Mouse (Mus musculus): ENCODE data around the gene Aldh1l1.

The Aldh1l1 gene

DNA sequence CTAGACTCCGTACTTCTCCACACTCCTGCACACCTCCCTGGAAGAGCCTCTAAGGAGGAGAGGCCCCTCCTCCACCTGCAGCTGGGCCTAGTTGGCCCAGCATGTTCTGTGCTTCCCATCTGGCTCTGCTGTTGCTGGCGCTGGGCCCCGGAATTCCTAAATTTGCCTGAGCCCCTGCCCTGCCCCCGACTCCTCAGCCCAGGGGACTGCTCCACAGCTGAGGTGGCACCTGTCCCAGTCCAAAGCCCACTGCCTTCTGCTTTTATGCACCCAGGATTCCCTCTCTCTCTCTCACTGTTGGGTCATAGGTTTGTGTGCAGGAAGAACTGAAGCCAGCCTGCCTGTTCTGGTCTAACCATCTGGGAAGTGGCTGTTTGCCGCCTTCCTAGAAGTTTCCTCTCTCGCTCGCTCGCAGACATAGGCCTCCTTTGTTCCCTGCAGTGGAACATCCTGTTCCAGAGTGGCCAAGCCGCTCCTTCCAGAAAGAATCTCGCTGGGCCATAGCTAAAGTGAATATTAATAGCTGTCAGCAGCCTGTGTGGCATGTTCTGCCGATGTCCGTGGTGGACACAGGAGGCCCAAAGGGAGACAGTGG lies 15.2 kb upstream of the Aldh1l1 start:
- DNase-seq (ENCODE audit: extremely low read depth, low read depth) = no peak

DNA sequence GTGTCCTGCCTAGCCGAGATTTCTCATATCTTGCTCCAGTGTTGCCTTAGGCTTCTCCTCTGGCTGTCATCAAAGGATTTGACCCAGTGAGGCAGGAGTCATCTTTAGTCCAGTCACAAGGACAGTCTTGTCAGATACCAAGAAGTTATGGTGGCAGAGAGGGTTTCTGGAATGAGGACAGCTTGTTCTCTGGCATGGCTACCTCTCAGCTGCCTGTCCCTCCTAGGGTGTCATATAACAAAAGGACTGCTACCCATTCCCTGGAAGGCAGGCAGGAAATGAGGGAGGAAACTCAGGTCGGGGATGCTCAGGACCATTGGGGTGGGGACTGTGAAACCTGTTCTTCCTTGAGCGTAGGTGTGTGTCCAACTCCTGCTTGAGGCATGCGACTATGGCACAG lies 14.1 kb upstream of the Aldh1l1 start:
- DNase-seq (ENCODE audit: extremely low read depth, low read depth) = no peak

DNA sequence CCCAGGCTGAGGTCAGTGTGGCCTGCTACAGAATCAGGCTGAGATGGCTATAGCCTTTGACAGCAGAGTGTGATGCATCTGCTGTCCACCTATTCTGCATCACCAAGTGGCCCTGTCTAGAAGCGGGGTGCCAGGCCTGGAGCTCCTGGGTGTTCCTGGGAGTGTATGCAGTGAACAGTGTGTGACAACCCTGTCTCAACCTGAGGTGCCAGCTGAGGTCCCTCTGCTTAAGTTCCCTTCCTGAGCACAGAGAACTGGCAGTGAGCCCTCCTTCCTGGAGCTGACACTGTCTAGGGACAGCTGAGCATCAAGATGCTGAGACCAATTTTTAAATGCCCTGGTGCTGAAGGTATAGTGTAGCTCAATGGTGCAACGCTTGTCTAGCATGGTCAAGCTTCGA lies 13.5 kb upstream of the Aldh1l1 start:
- DNase-seq (ENCODE audit: extremely low read depth, low read depth) = no peak

DNA sequence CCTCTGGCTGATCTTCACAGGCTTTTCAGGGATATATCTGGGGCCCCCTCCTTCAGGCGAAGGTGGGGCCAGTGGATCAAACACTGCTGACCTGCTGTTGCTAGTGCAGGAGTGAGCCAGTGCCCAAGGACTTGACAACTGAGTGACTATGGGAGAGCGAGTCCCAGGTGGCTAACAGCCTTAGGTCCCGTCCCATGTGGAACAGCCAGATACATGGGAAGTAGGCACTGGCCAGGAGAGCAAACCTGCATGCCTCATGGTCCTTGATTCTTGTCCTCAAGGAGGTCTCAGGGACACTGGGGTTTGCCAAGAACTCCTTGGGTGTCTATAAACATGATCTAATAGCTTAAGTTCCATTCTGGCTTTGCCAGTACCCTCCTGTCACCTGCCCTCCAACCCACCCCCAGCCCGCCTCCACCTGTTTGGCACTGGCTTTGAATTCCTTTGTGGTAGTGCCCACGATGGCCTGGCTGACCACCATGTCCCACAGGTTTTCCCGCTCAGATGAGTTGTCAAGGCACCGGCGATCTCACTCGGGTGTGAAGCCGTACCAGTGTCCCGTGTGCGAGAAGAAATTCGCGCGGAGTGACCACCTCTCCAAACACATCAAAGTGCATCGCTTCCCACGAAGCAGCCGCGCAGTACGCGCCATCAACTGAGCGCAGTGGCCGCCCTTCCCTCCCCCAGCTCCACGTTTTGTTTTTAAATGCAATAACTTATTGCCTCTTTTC lies 12.4 kb upstream of the Aldh1l1 start:
- DNase-seq (ENCODE audit: extremely low read depth, low read depth) = no peak

DNA sequence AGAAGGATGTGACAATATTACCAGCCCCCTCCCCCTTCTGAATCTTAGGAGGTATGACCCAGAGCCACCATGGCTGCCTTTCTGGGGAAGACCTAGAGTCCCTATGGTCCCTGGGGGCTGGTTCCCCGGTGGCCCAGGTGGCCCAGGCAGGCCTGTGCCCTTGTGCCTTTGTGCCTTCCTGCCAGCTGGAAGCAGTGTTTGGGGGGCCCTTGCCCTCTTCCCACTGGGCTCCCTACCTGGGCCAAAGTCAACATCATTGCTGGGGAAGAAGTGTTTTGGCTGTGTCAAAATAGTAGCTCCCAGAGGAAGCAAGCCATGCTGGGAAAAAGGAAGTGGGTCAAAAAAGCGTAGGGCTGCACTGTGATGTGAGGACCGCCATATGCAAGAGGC lies 11.9 kb upstream of the Aldh1l1 start:
- DNase-seq (ENCODE audit: extremely low read depth, low read depth) = no peak

DNA sequence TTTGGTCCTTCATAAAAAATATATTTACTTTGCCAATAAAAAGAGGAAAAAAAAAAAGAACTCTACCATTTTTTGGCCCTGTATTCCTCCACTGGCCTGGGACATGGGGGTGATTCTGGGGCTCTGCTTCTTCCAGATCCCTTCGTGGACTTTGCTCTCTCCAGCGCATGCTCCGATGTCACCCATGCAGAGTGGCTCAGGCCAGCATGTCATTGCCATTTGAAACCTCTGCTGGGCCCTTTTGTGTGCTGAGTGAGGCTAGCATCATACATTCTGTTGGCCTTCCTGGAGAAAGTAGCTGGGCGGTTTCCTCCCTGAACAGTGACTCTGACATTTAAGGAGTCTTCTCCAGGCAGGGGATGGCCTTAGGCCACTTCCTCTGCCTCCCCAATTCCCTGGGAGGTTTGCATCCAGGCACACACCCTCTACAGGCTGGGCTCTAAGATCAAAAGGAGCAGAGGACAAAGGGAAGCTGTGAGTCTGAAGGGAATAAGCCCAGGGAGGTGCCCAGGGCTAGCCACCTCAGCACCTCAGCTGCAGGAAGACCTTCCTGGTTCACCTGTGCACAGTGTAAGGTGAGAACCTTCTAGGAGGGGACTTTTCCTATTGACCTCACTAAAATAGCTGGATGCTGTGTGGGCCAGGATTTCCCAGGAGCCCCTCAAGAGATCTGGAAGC lies 10.9 kb upstream of the Aldh1l1 start:
- DNase-seq (ENCODE audit: extremely low read depth, low read depth) = no peak

DNA sequence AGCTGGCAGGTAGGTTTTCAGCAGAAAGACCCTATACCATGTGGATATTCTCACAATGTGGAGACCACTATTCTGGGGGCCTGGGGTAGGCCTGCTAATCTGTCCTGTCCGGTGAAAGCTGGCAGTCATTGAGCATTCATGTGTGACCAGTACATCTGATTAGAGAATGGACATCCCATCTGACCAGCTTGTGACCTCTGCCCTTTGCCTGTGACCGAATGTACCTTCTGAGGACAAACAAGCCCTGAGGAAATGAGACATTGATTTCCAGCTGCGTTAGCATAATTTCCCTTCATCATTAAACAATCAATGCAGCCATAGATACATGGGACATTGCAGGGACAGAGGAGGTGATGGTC lies 10.4 kb upstream of the Aldh1l1 start:
- DNase-seq (ENCODE audit: extremely low read depth, low read depth) = no peak

DNA sequence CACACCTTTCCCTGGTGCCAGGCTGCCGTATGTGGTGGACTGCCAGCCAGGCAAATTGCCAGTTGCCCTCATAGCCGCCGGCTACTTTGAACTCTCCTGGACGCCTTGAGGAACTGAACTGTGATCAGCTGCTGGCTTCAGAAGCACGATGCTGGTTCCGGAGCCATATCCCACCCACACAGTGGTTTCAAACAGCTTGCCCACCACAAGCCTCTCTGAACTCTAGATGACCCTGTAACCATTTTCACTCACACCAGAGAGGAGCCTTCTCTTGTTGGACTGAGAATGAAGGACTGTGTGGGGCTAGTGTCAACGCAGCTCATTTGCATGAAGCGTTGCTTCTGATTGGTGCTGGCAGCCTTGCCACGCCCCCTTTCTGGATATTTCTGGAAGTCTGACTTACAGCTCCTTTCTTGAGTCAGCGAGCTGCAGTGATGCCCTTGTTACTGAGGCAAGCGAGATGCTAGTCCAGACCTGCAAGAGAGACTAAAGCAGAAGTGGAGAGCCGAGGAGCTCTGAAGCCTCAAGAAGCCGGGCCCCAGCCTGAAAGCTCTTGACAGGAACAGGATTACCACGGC lies 9.2 kb upstream of the Aldh1l1 start:
- no peak for DNase-seq (ENCODE audit: extremely low read depth, low read depth)

DNA sequence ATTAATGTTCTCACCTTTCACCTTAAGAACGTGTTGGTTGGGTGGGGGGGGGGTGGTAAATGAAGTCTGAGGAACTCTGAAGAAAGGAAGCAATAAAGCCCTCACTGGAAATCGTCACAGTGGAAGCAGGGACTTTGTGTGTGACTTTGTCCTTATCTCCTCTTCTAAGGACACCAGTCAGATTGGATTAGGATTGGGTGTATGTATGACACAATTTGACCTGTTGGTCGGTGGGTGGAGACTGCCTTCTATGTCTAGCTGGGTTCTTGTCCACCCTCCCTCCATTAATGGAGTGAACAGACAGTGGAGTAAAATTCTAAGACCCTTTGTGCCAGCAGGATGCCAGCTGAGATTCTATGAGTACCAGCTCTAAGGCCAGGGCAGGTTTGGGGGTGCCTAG lies 2.0 kb upstream of the Aldh1l1 start:
- no peak for DNase-seq (ENCODE audit: extremely low read depth, low read depth)

DNA sequence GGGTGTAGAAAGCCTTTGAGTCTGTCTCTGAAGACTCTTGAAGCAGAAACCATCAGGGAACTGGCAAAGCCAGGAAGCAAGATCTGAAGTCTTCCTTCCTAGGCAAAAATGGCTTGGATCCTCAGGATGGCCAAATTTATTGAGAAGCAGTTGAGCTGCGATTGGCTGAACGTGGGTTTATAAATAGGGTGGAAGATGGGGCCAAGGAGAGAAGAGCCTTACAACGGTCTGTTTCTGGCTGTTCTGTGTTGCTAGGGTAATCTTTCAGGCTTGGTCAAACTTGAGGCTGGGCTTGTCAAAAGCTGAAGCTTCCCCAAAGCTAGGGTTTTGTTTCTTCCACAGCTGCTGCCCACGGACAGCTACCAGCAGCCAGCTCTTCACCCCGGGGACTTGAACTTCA lies 1.4 kb upstream of the Aldh1l1 start:
- no peak for DNase-seq (ENCODE audit: extremely low read depth, low read depth)

DNA sequence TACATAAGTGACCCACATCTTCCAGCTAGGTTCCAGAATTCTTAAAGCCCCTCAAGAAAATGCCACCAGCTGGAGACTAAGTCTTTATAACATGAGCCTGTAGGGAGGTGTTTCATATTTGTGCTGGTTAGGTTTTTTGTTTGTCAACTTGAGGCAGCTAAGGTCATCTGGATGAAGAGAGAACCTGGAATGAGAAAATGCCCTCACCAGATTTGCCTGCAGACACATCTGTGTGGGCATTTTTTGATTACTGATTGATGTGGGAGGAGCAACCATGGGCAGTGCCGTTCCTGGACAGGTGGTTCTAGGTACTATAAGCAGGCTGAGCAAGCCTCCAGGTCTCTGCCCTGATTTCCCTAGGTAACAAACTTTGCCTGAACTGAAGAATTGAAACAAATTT lies 1.3 kb downstream of the Aldh1l1 start:
- DNase-seq (ENCODE audit: extremely low read depth, low read depth) = no peak

DNA sequence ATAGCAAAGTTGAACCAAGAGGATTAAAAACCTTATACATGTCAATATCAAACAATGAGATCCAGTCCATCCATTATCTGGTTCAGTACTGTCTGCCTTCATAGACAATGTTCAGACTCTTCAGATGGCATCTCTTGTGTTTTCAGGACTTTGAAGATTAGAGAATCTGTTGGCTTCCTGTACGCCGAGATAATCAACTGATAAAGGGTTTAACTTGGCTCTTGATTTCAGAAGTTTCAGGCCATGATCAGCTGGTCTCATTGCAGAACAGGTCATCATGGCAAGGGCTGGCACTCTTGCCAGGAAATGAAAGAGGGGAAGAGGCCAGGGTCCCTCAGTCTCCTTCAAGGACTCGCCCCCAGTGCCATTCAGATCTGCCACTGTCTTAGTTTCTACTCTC lies 3.3 kb downstream of the Aldh1l1 start:
- no peak for DNase-seq (ENCODE audit: extremely low read depth, low read depth)

DNA sequence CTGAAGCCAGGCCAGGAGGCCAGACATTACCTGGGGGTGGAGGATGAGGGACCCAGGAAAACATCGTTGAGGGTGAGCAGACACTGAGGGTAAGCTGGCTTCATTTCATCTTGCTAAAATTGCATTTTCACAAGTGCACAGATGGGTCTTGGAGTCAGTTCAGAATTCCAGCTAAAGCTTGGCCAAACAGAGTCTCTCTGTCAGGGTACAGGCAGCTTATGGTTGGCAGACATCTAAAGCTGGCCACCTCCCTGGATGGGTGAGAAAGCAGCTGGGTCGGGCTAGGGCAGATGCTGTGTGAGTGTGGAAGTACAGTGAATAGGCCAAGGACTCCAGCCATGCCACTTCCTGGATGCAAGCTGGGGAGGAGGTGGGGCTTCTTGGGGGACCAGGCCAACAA lies 4.7 kb downstream of the Aldh1l1 start:
- DNase-seq (ENCODE audit: extremely low read depth, low read depth) = no peak

DNA sequence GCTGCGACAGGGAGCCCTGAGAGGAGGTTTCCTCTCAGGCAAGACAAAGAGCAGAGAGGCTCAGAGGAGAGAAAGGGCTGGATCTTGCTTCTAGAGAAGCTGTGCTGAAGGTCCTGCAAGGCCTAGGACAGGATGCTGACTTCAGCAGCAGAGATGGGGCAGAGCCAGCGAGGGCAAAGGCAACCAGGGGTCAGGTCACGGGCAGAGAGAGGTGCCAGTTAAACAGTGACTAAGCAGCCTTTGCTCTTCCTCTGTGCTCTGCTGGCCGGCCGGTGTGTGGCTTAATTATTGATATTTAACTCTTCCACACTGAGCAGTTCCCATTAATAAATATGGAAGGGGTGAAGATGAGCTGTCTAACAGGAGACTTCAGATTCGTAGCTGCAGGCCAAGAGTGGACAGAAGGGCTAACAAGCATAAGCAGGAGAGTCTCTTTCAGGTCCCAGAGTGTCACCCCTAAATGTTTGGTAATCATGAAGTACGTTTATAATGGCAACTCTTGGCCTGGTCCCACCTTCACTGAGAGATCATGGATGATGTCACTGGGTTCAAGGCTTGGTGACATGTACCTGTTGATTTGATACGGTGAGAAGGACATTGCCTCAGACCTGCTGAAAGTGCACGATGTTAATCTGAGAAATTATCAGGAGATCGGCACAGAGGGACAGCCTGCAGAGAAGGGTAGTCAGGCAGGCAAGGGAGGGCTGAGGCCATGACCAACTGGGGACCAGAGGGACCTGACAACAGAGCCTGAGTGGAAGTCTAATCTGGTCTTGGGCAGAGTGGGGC lies 5.9 kb downstream of the Aldh1l1 start:
- DNase-seq (ENCODE audit: extremely low read depth, low read depth) = no peak

DNA sequence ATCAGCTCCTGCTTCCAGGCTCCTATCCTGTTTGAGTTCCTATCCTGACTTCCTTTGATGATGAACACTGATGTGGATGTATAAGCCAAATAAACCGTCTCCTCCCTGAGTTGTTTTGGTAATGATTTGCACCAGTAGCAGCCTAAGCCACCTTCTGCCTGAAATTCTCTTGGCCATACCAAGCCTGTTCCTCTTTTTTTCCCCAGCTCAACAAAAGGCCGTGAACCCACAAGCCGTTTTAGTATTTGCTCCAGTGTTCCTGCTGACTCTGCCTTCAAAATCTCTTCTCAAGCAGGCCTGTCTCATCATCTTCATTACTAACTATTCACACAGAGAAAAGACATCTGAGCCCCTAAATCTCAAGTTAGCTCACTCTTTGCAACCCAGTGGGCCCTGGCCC lies 7.9 kb downstream of the Aldh1l1 start:
- no peak for DNase-seq (ENCODE audit: extremely low read depth, low read depth)

DNA sequence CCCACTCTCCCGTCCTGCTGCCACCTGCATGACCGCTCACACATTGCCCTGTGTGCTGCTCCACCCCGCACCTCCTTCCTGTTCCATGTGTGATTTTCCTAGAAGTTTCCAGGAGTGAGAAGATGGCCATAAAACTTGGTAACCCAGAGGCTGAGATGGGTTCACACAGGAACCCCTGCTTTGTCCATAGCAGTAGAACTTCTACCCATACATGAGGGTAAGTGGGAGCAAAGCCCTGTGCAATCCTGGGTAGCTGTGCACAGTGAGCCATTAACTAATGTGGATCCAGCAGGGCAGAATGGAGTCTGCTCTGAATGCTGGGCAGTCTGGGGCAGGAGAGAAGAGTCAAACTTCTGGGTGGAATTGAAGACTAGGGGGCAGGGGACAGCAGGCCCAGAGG lies 8.3 kb downstream of the Aldh1l1 start:
- DNase-seq (ENCODE audit: extremely low read depth, low read depth) = no peak

DNA sequence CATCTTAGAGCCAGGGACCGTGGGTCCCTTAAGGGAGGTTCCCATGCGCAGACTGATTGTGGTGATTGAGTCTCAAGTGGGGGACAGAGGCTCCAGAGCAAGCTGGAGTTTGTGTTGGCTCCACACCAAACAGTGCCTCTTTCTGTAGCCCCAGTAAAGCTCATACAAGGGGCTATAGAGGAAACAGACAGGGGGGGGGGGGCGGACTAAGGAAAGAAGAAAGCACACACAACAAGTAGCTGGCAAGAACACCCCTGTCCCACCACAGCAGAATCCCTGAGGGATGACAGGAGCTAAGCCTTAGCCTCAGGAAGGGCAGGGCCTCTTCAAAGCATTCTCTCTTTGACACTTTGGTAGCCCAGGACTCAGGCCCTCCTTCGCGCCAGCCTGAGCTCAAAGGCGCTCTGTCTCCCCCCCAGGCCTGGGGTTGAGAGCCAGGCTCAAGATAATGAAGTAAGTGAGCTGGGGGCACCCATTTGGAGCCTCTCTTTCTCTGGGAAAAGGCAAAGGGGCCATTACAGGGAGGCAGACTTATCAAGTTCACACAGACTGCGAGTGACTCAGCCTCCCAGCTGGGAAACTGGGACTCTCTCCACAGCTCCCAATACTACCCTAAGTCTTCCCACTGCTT lies 9.2 kb downstream of the Aldh1l1 start:
- no peak for DNase-seq (ENCODE audit: extremely low read depth, low read depth)

DNA sequence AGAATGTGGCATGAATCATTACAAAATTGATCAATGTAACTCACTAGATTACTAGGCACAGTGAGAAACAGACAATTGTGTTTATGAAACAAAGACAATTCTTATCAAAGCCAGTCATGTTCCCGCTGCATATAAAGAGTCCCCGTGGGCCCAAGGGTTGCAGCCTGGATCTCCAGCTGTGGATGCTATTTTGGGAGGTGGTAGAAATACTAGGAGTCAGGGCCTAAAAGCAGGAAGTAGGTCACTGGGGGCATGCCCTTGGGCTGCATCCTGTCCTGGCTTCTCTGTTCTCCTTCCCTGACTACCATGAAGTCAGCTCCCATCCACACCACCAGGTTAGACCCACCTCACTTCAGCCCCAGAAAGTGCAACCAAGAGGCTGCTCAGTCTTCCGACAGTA lies 10.0 kb downstream of the Aldh1l1 start:
- DNase-seq (ENCODE audit: extremely low read depth, low read depth) = no peak

DNA sequence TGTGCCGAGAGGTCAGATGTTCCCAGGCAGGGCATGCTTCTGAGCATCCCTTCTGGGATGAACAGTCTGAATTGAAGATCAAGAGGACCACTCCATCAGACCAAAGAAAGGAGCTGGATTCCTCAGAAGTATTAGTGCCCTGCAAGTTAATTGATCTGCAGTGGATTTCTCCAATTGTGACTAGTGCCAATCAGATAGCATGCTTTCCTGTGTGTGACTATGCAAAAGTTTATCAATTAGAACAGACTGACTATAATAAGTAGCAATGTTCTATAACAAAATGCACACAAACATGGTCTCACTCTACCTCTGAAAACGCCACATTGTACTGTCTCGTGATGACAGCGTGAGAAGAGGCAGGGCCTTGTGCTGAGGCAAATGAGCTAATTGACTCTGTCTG lies 13.3 kb downstream of the Aldh1l1 start:
- no peak for DNase-seq (ENCODE audit: extremely low read depth, low read depth)

DNA sequence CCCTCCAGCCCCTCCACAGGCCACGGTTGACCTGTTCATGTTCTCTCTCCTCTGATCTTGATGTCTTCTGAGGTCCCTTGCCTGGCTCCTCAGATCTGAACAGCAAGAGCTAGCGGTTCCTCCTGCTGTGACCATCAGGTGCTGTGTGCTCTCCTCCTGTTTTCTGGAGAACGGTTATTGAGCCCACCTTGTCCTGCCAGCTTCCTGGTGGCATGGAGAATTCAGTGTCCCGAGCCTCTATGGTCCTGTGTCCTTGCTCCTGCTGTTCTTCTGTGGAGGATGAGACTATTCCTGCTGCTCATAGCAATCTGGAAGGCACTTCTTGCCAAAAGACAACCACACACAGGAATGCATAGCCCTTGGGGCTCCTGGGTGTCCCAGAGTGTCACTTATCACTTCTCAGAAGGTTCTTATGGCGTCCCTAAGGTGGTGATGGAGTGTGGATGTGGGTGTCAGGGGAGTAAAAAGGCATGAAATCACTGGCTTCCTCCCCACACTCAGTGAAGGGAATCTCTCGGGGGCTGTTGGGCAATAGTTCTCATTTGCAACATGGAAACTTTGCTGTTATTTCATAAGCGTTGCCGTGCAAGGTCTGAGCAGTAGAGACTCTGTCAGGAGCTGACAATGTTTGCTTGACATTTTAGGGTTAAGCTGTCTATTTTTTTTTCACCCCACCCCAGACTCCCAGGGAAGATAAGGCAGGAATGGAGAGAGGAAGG lies 15.2 kb downstream of the Aldh1l1 start:
- no peak for DNase-seq (ENCODE audit: extremely low read depth, low read depth)

DNA sequence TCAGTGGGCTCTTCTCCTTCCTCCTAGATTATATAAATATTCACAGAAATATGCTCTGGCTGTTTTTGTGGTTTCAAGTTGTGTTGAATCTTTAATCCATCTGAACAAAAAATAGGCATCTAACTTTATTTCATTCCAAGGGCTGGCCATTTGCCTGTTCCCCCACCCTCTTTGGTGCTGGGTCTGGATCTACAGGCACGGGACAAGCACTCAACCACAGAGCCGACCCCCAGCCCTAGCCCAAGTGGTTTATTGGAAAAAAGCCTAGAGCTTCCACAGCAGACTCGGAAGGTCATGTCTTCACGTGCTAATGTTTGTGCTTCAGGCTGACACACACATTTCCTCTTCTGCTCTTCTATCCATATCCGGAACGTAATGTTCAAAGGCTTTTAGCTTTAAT lies 19.7 kb downstream of the Aldh1l1 start:
- DNase-seq (ENCODE audit: extremely low read depth, low read depth) = no peak

Measured in MEL-GATA-1-ER (cell line).